Mouse (Mus musculus) frontal cortex, adult (tissue): ENCODE measurements around the gene Tmem259.

Source experiments
- ATAC-seq: cut with Nextera tagmentation; 2 replicates; pipeline ENCODE4 v1.9.2; 2017; ENCODE audit warnings: mild to moderate bottlenecking, moderate library complexity, mixed read lengths; ENCODE audit not compliant: low TSS enrichment

Tmem259 gene

DNA sequence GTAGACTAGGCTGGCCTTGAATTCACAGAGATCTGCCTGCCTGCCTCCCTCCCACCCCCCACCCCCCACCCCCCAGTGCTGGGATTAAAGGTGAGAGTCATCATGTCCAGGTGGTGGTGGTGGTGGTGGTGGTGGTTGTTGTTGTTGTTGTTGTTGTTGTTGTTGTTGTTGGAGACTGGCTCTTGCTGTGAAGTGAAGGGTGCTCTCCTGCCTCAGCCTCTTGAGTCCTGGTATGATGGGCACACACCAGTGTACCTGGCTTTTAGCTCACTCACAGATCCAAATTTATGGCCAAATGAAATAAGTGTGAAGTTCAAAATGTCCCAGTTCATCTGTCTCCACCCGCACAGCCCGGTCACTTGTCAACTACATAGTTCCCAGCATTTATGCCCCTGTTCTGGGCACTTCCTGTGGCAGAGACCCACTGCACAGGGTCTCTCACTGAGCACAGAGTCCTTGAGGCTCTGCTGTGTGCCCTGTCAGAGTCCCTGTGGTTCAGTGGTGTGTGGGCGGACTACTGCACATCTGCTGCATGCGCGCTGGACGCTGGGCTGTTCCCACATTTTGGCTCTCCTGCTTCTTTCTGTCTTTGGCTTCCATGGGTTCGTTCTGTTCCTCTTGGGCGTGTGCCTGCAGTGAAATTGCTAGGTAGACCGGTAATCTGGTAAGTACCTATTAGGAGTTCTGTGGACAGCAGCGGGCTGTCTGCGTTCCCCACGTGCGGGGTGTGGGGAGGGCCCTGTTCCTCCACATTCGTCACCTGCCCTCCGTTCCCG, 49.1 kb downstream of the Tmem259 start:
- ATAC-seq: no peak

DNA sequence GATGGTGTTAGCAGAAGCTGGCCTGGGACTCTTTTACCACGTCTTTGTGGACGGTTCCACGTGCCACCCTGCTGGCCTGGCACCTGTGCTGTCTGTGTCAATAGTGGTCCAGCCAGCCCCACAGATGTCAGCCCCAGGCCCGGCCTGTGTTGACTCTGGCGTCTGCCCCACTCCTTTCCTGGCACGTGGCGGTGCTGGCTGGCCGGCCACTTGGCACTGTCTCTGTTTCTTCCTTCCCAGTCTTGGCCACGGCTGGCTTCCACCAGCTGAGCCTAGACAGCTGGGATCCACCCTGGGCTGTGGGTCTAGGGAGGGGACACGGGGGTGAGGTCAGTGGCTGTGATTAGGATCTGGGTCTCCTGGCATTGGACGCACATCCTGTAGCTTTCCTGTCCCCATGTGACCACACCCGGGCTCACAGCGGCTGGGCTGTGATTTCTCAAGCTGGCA, 49.8 kb downstream of the Tmem259 start:
- ATAC-seq: peak; percentile 60

DNA sequence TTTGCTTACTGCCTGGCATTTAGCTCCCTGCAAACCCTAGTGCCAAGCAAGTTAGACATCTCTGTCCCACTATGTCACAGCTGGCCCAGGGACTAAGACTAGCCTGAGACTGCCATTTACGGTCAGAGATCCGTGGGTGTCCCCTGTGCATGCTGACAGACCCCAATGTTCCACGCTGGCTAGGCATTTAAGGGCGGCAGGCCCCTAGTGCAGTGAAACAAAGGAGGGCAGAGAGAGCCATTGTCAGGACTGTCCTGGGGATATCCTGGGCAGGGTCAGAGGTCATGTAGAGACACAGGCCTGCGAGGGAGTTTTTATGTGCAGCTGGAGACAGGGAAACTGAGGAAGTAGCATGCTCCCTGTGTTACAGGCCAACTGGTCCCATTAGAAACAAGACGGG, 50.3 kb downstream of the Tmem259 start:
- no peak for ATAC-seq

GRCm38 (mm10) chr10:79933145-79933679, 50.9 kb downstream of the Tmem259 start:
- ATAC-seq: no peak

DNA sequence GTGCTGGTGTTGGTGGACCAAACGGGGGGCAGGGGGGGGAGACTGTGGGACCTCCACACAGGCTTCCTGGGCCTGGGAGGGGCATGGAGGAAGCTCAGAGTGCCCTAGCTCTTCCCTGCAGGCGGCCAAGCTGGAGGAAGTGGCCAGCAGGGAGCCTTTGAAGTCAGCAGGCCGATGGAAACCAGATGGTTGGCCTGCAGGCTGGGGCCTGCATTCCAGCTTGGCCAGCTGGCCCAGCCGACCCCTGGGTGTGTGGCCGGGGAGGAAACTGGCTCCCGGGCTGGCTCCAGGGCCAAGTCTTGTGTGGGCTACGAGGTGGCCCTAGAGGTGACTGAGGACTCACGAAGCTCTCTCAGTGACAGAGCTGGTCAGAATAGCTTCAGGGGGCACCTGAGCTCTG, 51.4 kb downstream of the Tmem259 start:
- ATAC-seq: peak; percentile 22; the same call in 1 of the 2 replicates

DNA sequence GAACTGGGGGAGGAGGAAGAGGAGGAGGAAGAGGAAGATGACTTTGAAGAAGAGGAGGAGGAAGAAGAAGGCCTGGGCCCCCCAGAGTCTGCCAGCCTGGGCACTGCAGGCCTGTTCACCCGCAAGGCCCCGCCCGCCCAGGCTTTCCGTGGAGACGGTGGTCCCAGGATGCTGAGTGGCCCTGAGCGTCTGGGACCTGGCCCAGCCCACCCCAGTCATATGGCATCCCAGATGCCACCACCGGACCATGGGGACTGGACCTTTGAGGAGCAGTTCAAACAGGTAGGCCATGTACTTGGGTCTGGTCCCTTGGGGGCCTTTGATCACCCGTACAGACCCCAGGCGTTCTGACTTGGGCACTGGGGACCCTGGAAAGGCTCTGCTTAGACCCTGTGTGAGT, 52.3 kb downstream of the Tmem259 start:
- ATAC-seq: no peak

- ATAC-seq: no peak
Measured at GRCm38 (mm10) chr10:79930826-79931186, 53.3 kb downstream of the Tmem259 start.

DNA sequence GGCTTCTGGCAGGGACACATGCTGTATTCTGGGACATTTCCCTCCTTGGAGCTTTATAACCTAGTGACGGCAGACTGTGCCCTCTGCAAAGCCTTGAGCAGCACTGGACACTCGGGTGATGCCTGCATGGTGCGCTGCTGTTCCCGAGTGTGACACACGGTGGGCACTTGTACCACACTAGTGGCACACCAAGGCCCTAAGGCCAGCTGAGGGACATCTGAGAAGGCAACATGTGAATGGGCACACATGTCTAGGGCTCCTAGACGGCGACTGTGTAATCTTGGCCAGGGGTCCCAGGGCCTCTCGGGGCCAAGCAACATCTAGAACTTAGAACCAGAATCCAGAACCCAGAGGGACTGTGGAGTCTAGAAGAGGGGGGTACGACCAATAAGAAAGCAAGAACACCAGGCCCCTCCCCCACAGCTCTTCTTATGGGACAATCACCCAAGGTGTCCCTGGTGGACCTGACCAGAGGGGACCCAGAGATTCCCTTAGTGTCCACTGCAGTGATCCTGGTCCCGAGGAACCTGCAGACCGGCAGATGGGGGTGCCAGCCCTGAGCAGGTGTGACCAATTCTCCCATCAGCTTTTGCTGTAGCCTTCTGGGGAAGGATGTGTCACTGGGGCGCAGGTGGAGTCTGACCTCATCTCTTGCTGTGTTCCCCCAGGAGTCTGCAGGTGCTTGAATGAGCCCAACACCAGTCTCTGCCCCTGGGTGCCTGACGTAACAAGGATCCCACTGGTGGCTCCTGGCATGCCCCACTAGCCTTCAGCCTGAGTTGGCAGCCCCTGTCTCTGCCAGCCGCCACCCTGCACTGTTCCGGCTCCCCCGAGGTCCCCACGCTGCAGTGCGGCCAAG, 53.9 kb downstream of the Tmem259 start:
- no peak for ATAC-seq

DNA sequence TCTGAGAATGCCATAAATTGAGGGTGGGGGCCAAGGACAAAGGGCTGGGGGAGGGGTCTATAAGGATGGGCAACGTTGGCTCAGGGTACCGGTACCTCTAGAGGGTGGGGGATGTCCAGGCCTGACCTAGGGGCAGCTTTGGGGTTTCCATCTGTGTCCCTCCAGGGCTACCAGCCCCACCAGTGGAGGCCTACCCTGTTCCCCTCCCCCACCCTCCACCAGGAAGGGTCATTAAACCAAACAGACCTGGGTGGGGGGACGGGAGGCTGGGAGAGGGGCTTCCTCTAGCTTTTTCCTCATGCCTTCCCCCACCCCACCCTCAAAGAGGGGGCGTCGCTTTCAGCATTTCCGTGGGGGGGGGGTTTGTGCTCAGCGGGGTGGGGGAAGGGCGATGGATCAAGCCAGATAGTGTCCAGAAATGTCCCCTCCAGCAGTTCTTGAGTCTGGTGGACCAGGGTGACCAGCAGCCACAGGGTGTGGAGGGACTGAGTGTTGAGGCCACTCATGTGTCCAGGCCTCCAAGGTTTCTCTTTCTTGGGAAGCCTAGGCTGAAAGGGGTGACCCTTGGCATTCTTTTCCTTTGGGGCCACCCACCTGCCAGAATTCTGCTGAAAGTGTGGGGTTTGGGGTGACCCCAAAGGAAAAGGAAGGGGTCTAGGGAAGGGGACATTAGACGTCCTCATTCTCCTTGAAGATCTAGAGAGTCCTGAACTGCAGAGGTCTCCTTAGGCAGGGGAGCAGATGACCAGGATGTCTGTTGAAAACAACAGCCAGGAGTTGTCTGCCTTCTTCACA, 55.0 kb downstream of the Tmem259 start:
- no peak for ATAC-seq

DNA sequence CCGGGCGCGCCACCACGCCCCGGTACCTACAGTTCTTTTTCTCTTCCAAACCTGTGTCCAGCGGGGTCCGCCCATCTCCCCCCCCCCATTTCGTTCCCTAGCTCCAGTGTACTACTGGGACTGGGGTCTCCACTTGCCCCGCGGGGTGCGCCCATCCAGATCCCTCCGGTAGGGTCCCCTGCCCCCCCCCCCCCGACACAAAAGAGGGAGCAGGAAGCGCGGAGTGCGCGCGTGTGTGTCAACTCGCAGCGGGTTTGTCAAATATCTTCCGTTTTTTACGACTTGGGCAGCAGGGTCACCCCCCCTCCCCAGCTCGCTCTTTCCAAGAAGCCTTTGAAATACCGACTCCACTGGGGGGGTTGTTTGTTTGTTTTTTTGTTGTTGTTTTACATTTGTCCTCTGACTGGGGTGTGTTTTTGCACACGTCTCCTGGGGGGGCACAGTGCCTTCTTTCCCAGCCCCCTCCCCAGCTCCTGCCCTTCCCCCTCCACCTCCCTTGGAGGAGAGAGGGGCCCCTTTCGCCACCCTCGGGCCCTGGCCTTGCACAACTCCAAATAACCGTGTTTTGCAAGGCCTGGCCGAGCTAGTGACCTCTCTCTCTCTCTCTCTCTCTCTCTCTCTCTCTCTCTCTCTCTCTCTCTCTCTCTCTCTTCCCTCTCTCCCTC, 56.0 kb downstream of the Tmem259 start:
- ATAC-seq: no peak

GRCm38 (mm10) chr10:79927324-79928029, 56.7 kb downstream of the Tmem259 start:
- peak; percentile 20; the same call in 1 of the 2 replicates for ATAC-seq

- peak; percentile 68 for ATAC-seq
Measured at GRCm38 (mm10) chr10:79926491-79927323, 57.4 kb downstream of the Tmem259 start, which contains the start of gene Arid3a. Arid3a (plus strand) TSS chr10:79927043.

- no peak for ATAC-seq
Measured at GRCm38 (mm10) chr10:79925785-79926490, 58.2 kb downstream of the Tmem259 start.

DNA sequence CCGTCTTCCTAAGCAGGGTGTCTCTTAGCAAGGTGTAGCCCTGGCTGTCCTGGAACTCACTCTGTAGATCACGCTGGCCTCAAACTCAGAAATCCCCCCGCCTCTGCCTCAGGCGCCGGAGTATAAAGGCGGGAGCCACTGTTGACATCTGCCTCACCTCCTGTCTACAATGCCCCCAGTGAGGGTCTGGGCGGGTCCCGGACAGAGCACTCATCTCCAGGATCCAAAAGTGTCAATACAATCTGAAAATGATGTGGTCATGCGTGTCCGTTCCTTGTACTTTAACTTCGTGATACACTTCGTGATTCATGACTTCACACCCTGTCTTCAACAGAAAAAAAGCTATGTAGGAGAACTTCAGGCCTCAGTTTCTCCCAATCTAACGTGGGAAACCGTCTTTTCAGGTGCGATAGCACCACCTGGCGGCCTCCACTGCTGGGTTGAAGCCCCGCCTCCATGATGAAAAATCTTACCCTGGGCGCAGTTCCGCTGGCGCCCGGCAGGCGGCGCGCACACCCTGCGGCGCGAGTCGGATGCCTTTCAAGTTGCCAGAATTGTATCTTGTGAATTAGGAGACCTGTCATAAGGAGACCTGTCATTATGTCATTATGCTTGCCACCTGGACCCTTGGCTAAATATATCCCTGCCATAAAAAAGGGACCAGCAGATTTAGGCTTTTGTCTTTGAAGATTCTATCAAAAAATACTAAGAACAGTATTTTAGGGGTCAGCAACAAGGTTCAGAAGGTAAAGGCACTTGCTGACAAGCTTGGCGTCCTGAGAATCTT, 58.9 kb downstream of the Tmem259 start:
- no peak for ATAC-seq
